Mouse (Mus musculus) thymus, adult 2 months (tissue): ENCODE measurements at regions not wholly inside any gene's neighbourhood (a gene's known extent, or its start where the extent isn't known, plus 50 kb on each side); places are given as distances from the start of the nearest gene placed in this dataset.

Experiments
- DNase-seq: peaks from one replicate; pipeline ENCODE4 v3.0.0; 2021
- H3K27ac ChIP-seq: fragments of 200-500 bp; 2 replicates; pipeline ENCODE4 v1.5.1; 2012; ENCODE audit warnings: low read length, control low read depth; ENCODE audit not compliant: control insufficient read depth, insufficient read depth
- H3K27me3 ChIP-seq: fragments of 200-500 bp; 2 replicates; pipeline ENCODE4 v1.6.1; 2012; ENCODE audit warnings: mild to moderate bottlenecking, low read length, moderate library complexity, mixed read lengths; ENCODE audit not compliant: control insufficient read depth, insufficient read depth
- H3K36me3 ChIP-seq: fragments of 200-500 bp; 2 replicates; pipeline ENCODE4 v1.6.1; 2012; ENCODE audit warnings: mild to moderate bottlenecking, low read length, moderate library complexity; ENCODE audit not compliant: control insufficient read depth, insufficient read depth
- H3K4me1 ChIP-seq: fragments of 200-500 bp; replicated peaks from 2 replicates; pipeline ENCODE4 v1.6.1; 2012; ENCODE audit warnings: low read length; ENCODE audit not compliant: control insufficient read depth, insufficient read depth
- H3K4me3 ChIP-seq: fragments of 200-500 bp; 2 replicates; pipeline ENCODE4 v1.5.1; 2012; ENCODE audit warnings: mild to moderate bottlenecking, low read length, control low read depth, moderate library complexity; ENCODE audit not compliant: control insufficient read depth, insufficient read depth
- CTCF ChIP-seq: fragments of 200-500 bp; IDR thresholded peaks from 2 replicates; pipeline ENCODE4 v1.5.1; 2012; ENCODE audit warnings: mild to moderate bottlenecking, control low read depth, low read length, moderate library complexity, borderline replicate concordance; ENCODE audit not compliant: control insufficient read depth, poor library complexity, insufficient read depth; ENCODE audit errors: extremely low read depth
- POLR2A ChIP-seq: fragments of 200-500 bp; IDR thresholded peaks from 2 replicates; pipeline ENCODE4 v1.6.1; 2012; ENCODE audit warnings: mild to moderate bottlenecking, low read length, control low read depth, moderate library complexity; ENCODE audit not compliant: control insufficient read depth, poor library complexity, insufficient read depth; ENCODE audit errors: extremely low read depth
- WGBS: fragments of 180-500 bp; shearing (Covaris S2); methylation state at CpG from one replicate; pipeline ENCODE4 v1.1.7; 2018; 5-methylcytosine and 5-hydroxymethylcytosine counted together

GRCm38 (mm10) chr5:119571644-119572043 is 98.8 kb upstream of the Tbx3 start:
- WGBS, result 96% methylated on average over 3 of the region's 3 CpGs
- no peaks in the 10 kb centered on the region for H3K27me3 ChIP-seq
- H3K4me1 ChIP-seq, result no peaks in the 10 kb centered on the region
- DNase-seq, result no peak
- no peak overlapping the region for H3K27ac ChIP-seq
- no peak overlapping the region for H3K4me3 ChIP-seq
- H3K36me3 ChIP-seq, result no peaks in the 10 kb centered on the region
- TF ChIP-seq POLR2A, result no peak
- TF ChIP-seq CTCF, result no peak

- DNase-seq, result no peak
- Histone ChIP-seq H3K4me1 (no peaks in the 10 kb centered on the region), H3K4me3 (no peak overlapping the region), H3K36me3 (no peaks in the 10 kb centered on the region), H3K27ac (no peak overlapping the region), H3K27me3 (no peaks in the 10 kb centered on the region)
- TF ChIP-seq POLR2A, result no peak
- no peak for TF ChIP-seq CTCF
- 73% methylated on average over 14 of the region's 14 CpGs for WGBS
Observed at GRCm38 (mm10) chr5:119575124-119575523, 95.3 kb upstream of the Tbx3 start.

- TF ChIP-seq POLR2A, result no peak
- no peak for TF ChIP-seq CTCF
- H3K4me3 ChIP-seq, result no peak overlapping the region
- no peaks in the 10 kb centered on the region for H3K36me3 ChIP-seq
- WGBS, result 94% methylated on average over 2 of the region's 2 CpGs
- no peaks in the 10 kb centered on the region for H3K4me1 ChIP-seq
- no peak overlapping the region for H3K27ac ChIP-seq
- no peak for DNase-seq
- H3K27me3 ChIP-seq, result no peaks in the 10 kb centered on the region
Observed at GRCm38 (mm10) chr5:119579288-119579687, 91.2 kb upstream of the Tbx3 start.

GRCm38 (mm10) chr5:119579806-119580205 is 90.7 kb upstream of the Tbx3 start:
- H3K4me3 ChIP-seq, result no peak overlapping the region
- H3K36me3 ChIP-seq, result no peaks in the 10 kb centered on the region
- TF ChIP-seq CTCF, result no peak
- TF ChIP-seq POLR2A, result no peak
- H3K4me1 ChIP-seq, result no peaks in the 10 kb centered on the region
- no peaks in the 10 kb centered on the region for H3K27me3 ChIP-seq
- DNase-seq, result no peak
- 92% methylated on average over 2 of the region's 2 CpGs for WGBS
- no peak overlapping the region for H3K27ac ChIP-seq

DNA sequence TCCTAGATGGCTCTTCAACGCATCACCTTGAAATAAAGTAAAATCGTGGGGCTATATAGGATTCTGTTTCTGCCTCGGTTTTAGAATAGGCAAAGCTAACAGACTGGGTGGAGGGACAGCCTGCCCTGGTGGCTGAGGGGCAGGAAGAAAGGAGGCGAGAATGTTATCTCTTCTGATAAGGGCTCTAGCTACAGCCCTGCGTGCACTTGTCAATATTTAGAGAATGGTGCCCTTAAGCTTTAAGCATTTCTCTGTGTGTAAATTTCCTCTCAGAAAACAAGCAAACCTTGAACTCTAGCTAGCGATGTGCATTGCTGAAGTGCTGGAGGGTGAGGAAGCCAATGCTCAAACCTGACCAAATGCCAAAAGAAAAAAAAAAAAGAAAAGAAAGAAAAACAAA is 90.1 kb upstream of the Tbx3 start:
- DNase-seq, result no peak
- no peaks in the 10 kb centered on the region for H3K4me1 ChIP-seq
- no peak overlapping the region for H3K27ac ChIP-seq
- no peaks in the 10 kb centered on the region for H3K27me3 ChIP-seq
- 86% methylated on average over 6 of the region's 6 CpGs for WGBS
- H3K4me3 ChIP-seq, result no peak overlapping the region
- TF ChIP-seq CTCF, result no peak
- TF ChIP-seq POLR2A, result no peak
- no peaks in the 10 kb centered on the region for H3K36me3 ChIP-seq

- DNase-seq, result no peak
- no peak for TF ChIP-seq POLR2A
- no peak overlapping the region for H3K27ac ChIP-seq
- no peaks in the 10 kb centered on the region for H3K36me3 ChIP-seq
- no peaks in the 10 kb centered on the region for H3K4me1 ChIP-seq
- WGBS, result 75% methylated on average over 2 of the region's 2 CpGs
- H3K27me3 ChIP-seq, result no peaks in the 10 kb centered on the region
- no peak overlapping the region for H3K4me3 ChIP-seq
Observed at GRCm38 (mm10) chr5:119580798-119581197, 89.7 kb upstream of the Tbx3 start.

DNA sequence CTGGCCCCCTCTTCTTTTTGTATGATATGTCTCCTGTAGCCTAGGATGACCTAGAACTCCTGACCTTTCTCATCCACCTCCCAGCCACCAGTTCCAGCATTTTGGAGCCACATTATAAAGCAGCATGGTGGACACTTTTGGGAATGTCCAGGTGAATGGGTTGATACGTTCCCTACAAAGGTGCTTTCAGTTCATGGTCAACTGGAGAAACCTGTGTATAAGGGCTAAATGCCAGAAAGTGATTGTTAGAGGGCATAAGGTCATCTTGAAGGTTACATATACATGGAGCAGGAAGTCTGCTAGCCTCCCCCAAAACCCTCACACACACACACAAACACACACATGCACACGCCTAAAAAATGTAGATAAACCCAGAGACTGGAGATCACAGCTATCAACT is 86.1 kb upstream of the Tbx3 start:
- Histone ChIP-seq H3K27ac (no peak overlapping the region), H3K4me1 (no peaks in the 10 kb centered on the region), H3K27me3 (no peaks in the 10 kb centered on the region), H3K4me3 (no peak overlapping the region), H3K36me3 (no peaks in the 10 kb centered on the region)
- no peak for TF ChIP-seq POLR2A
- no peak for TF ChIP-seq CTCF
- DNase-seq, result no peak
- WGBS, result 81% methylated on average over 2 of the region's 2 CpGs

GRCm38 (mm10) chr5:119584914-119585313 is 85.6 kb upstream of the Tbx3 start:
- 95% methylated on average over 5 of the region's 5 CpGs for WGBS
- Histone ChIP-seq H3K27ac (no peak overlapping the region), H3K27me3 (no peaks in the 10 kb centered on the region), H3K36me3 (no peaks in the 10 kb centered on the region), H3K4me1 (no peaks in the 10 kb centered on the region), H3K4me3 (no peak overlapping the region)
- no peak for DNase-seq
- TF ChIP-seq POLR2A, result no peak
- TF ChIP-seq CTCF, result no peak
